Mouse (Mus musculus): ENCODE results near the gene Cd93. TPM values are rescaled to one million over a fixed set of nuclear protein-coding genes. Genes with fewer than 3 reads are reported as not detected.
A peak's percentile ranks its signal among the peaks of the same experiment; 100 is the strongest.

Cd93 gene
- total and polyA plus RNA-seq, 2 experiments from 2014 or later: 4.5 to 16.9 TPM

- 7% methylated on average over 55 of the region's 55 CpGs for WGBS
- H3K4me3 ChIP-seq (ENCODE audit: low read depth, low read length): peak overlapping the region; percentile 31
- TF ChIP-seq CTCF (IDR thresholded peaks at IDR 0.05): peak; percentile 1; the same call in 1 of the 2 replicates
- H3K9ac ChIP-seq (replicated peaks; ENCODE audit: low read length, poor library complexity, severe bottlenecking): peak overlapping the region; percentile 3; the same call in 1 of the 2 replicates
- H3K4me1 ChIP-seq (ENCODE audit: insufficient read depth, low read length): peaks cover 4% of the 10 kb centered on the region; the same call in 1 of the 2 replicates
- no peaks in the 10 kb centered on the region for H3K9me3 ChIP-seq (ENCODE audit: low read length)
- H3K36me3 ChIP-seq (ENCODE audit: insufficient read depth, low read length): no peaks in the 10 kb centered on the region
- H3K27ac ChIP-seq (ENCODE audit: low read depth, low read length): no peak overlapping the region
- H3K27me3 ChIP-seq (ENCODE audit: insufficient read depth, low read length): peaks cover 34% of the 10 kb centered on the region
- peak overlapping the region; percentile 52 for H3K4me2 ChIP-seq (ENCODE audit: low read depth, low read length, poor library complexity, severe bottlenecking)
- DNase-seq (ENCODE audit: low spot score) (no peak), ATAC-seq (ENCODE audit: low FRiP score) (peak; percentile 51)
Observed at GRCm38 (mm10) chr2:148406971-148407869, 36.1 kb downstream of the Cd93 start.

- DNase-seq (ENCODE audit: low spot score) (peak; percentile 62), ATAC-seq (ENCODE audit: low FRiP score) (no peak)
- no peaks in the 10 kb centered on the region for H3K9me3 ChIP-seq (ENCODE audit: low read length)
- TF ChIP-seq CTCF (IDR thresholded peaks at IDR 0.05): peak; percentile 65
- H3K4me1 ChIP-seq (ENCODE audit: insufficient read depth, low read length): peaks cover 4% of the 10 kb centered on the region; the same call in 1 of the 2 replicates
- 0 out of 2 replicates have a peak overlapping the region, but pooled peaks have one; percentile 3 for H3K9ac ChIP-seq (replicated peaks; ENCODE audit: low read length, poor library complexity, severe bottlenecking)
- H3K27me3 ChIP-seq (ENCODE audit: insufficient read depth, low read length): peaks cover 34% of the 10 kb centered on the region
- H3K4me2 ChIP-seq (ENCODE audit: low read depth, low read length, poor library complexity, severe bottlenecking): peak overlapping the region; percentile 52
- no peak overlapping the region for H3K27ac ChIP-seq (ENCODE audit: low read depth, low read length)
- no peaks in the 10 kb centered on the region for H3K36me3 ChIP-seq (ENCODE audit: insufficient read depth, low read length)
- WGBS: 11% methylated on average over 34 of the region's 34 CpGs
- peak overlapping the region; percentile 31 for H3K4me3 ChIP-seq (ENCODE audit: low read depth, low read length)
Observed at GRCm38 (mm10) chr2:148406160-148406970, 37.0 kb downstream of the Cd93 start.

GRCm38 (mm10) chr2:148404906-148405305 is 38.5 kb downstream of the Cd93 start:
- H3K27me3 ChIP-seq (ENCODE audit: insufficient read depth, low read length): peaks cover 34% of the 10 kb centered on the region
- DNase-seq (ENCODE audit: low spot score) (no peak), ATAC-seq (ENCODE audit: low FRiP score) (no peak)
- no peaks in the 10 kb centered on the region for H3K36me3 ChIP-seq (ENCODE audit: insufficient read depth, low read length)
- H3K4me2 ChIP-seq (ENCODE audit: low read depth, low read length, poor library complexity, severe bottlenecking): no peak overlapping the region
- no peak overlapping the region for H3K9ac ChIP-seq (replicated peaks; ENCODE audit: low read length, poor library complexity, severe bottlenecking)
- TF ChIP-seq CTCF (IDR thresholded peaks at IDR 0.05): no peak
- H3K4me1 ChIP-seq (ENCODE audit: insufficient read depth, low read length): peaks cover 4% of the 10 kb centered on the region; the same call in 1 of the 2 replicates
- no peak overlapping the region for H3K27ac ChIP-seq (ENCODE audit: low read depth, low read length)
- WGBS: 80% methylated on average over 5 of the region's 5 CpGs
- no peak overlapping the region for H3K4me3 ChIP-seq (ENCODE audit: low read depth, low read length)
- H3K9me3 ChIP-seq (ENCODE audit: low read length): no peaks in the 10 kb centered on the region

- DNase-seq (ENCODE audit: low spot score) (no peak), ATAC-seq (ENCODE audit: low FRiP score) (no peak)
- Histone ChIP-seq H3K4me2 (ENCODE audit: low read depth, low read length, poor library complexity, severe bottlenecking) (no peak overlapping the region), H3K36me3 (ENCODE audit: insufficient read depth, low read length) (no peaks in the 10 kb centered on the region), H3K27ac (ENCODE audit: low read depth, low read length) (no peak overlapping the region), H3K9me3 (ENCODE audit: low read length) (no peaks in the 10 kb centered on the region), H3K9ac (replicated peaks; ENCODE audit: low read length, poor library complexity, severe bottlenecking) (no peak overlapping the region), H3K4me1 (ENCODE audit: insufficient read depth, low read length) (peaks cover 3% of the 10 kb centered on the region; the same call in 1 of the 2 replicates), H3K27me3 (ENCODE audit: insufficient read depth, low read length) (peaks cover 15% of the 10 kb centered on the region), H3K4me3 (ENCODE audit: low read depth, low read length) (no peak overlapping the region)
- TF ChIP-seq CTCF (IDR thresholded peaks at IDR 0.05): no peak
- 52% methylated on average over 1 of the region's 1 CpGs for WGBS
Observed at GRCm38 (mm10) chr2:148402227-148402626, 41.1 kb downstream of the Cd93 start.

GRCm38 (mm10) chr2:148398901-148399685 is 44.3 kb downstream of the Cd93 start:
- no peak for TF ChIP-seq CTCF (IDR thresholded peaks at IDR 0.05)
- H3K4me2 ChIP-seq (ENCODE audit: low read depth, low read length, poor library complexity, severe bottlenecking): no peak overlapping the region

More at GRCm38 (mm10) chr2:148398901-148399685, 44.3 kb downstream of the Cd93 start:
- no peaks in the 10 kb centered on the region for H3K9me3 ChIP-seq (ENCODE audit: low read length)
- DNase-seq (ENCODE audit: low spot score) (no peak), ATAC-seq (ENCODE audit: low FRiP score) (no peak)
- no peaks in the 10 kb centered on the region for H3K36me3 ChIP-seq (ENCODE audit: insufficient read depth, low read length)
- H3K27ac ChIP-seq (ENCODE audit: low read depth, low read length): no peak overlapping the region
- H3K4me3 ChIP-seq (ENCODE audit: low read depth, low read length): no peak overlapping the region
- H3K9ac ChIP-seq (replicated peaks; ENCODE audit: low read length, poor library complexity, severe bottlenecking): no peak overlapping the region
- WGBS: 88% methylated on average over 5 of the region's 5 CpGs
- peaks cover 5% of the 10 kb centered on the region; the same call in 1 of the 2 replicates for H3K27me3 ChIP-seq (ENCODE audit: insufficient read depth, low read length)
- H3K4me1 ChIP-seq (ENCODE audit: insufficient read depth, low read length): peaks cover 13% of the 10 kb centered on the region; the same call in 1 of the 2 replicates

Measured in midbrain, postnatal 0 days (tissue).